Mouse (Mus musculus) frontal cortex, postnatal 14 days (tissue): Measurements from ENCODE around the gene Tpsg1.

ENCODE experiments used
- DNase-seq, 2 experiments: peaks; one replicate each; pipeline ENCODE4 v3.0.0; 2022; ENCODE audit warnings: low spot score in 2 of 2

Gene Tpsg1

GRCm38 (mm10) chr17:25407352-25407751 is 38.3 kb downstream of the Tpsg1 start:
- DNase-seq = no peak

GRCm38 (mm10) chr17:25408302-25408999 is 39.4 kb downstream of the Tpsg1 start:
- no peak for DNase-seq

- no peak for DNase-seq
Observed at GRCm38 (mm10) chr17:25409621-25410020, 40.5 kb downstream of the Tpsg1 start.

- no peak for DNase-seq
Observed at GRCm38 (mm10) chr17:25410180-25410579, 41.1 kb downstream of the Tpsg1 start.

GRCm38 (mm10) chr17:25410786-25411185 is 41.7 kb downstream of the Tpsg1 start:
- DNase-seq = no peak

GRCm38 (mm10) chr17:25411251-25411650 is 42.2 kb downstream of the Tpsg1 start:
- DNase-seq = no peak

- no peak for DNase-seq
Observed at GRCm38 (mm10) chr17:25414209-25414608, 45.1 kb downstream of the Tpsg1 start.

GRCm38 (mm10) chr17:25414917-25415316 is 45.8 kb downstream of the Tpsg1 start:
- no peak for DNase-seq

GRCm38 (mm10) chr17:25415421-25415913 is 46.4 kb downstream of the Tpsg1 start:
- DNase-seq = no peak

GRCm38 (mm10) chr17:25416219-25416618 is 47.1 kb downstream of the Tpsg1 start:
- DNase-seq = no peak

GRCm38 (mm10) chr17:25417990-25418389 is 48.9 kb downstream of the Tpsg1 start:
- no peak for DNase-seq

GRCm38 (mm10) chr17:25418926-25419325 is 49.9 kb downstream of the Tpsg1 start:
- DNase-seq = no peak

GRCm38 (mm10) chr17:25420998-25421397 is 51.9 kb downstream of the Tpsg1 start:
- DNase-seq = no peak
